Mouse (Mus musculus): ENCODE data around the gene Plppr4.

The Plppr4 gene

GRCm38 (mm10) chr3:117360528-117360927 lies at the start of gene Plppr4:
TSS of gene Plppr4 (minus strand) at chr3:117360876.
- no peak for DNase-seq (ENCODE audit: low read depth, low spot score)

GRCm38 (mm10) chr3:117405821-117406220 lies 45.1 kb upstream of the Plppr4 start:
- DNase-seq (ENCODE audit: low read depth, low spot score), result no peak

GRCm38 (mm10) chr3:117403740-117404139 lies 43.1 kb upstream of the Plppr4 start:
- DNase-seq (ENCODE audit: low read depth, low spot score), result no peak

GRCm38 (mm10) chr3:117366041-117366440 lies 5.4 kb upstream of the Plppr4 start:
- no peak for DNase-seq (ENCODE audit: low read depth, low spot score)

- DNase-seq (ENCODE audit: low read depth, low spot score), result no peak
These were observed 772 bp downstream of the Plppr4 start for GRCm38 (mm10) chr3:117359686-117360521.

- DNase-seq (ENCODE audit: low read depth, low spot score), result no peak
These were observed 1.6 kb downstream of the Plppr4 start for GRCm38 (mm10) chr3:117358981-117359628.

GRCm38 (mm10) chr3:117357367-117357766 lies 3.3 kb downstream of the Plppr4 start:
- no peak for DNase-seq (ENCODE audit: low read depth, low spot score)

GRCm38 (mm10) chr3:117353940-117354339 lies 6.7 kb downstream of the Plppr4 start:
- DNase-seq (ENCODE audit: low read depth, low spot score), result no peak

GRCm38 (mm10) chr3:117346351-117346750 lies 14.3 kb downstream of the Plppr4 start:
- DNase-seq (ENCODE audit: low read depth, low spot score), result no peak

- DNase-seq (ENCODE audit: low read depth, low spot score), result no peak
These were observed 29.2 kb downstream of the Plppr4 start for GRCm38 (mm10) chr3:117331502-117331901.

GRCm38 (mm10) chr3:117329485-117329884 lies 31.2 kb downstream of the Plppr4 start:
- no peak for DNase-seq (ENCODE audit: low read depth, low spot score)

GRCm38 (mm10) chr3:117326551-117326950 lies 34.1 kb downstream of the Plppr4 start:
- no peak for DNase-seq (ENCODE audit: low read depth, low spot score)

GRCm38 (mm10) chr3:117319671-117320070 lies 41.0 kb downstream of the Plppr4 start:
- DNase-seq (ENCODE audit: low read depth, low spot score), result no peak

- no peak for DNase-seq (ENCODE audit: low read depth, low spot score)
These were observed 47.3 kb downstream of the Plppr4 start for GRCm38 (mm10) chr3:117313339-117313738.

- no peak for DNase-seq (ENCODE audit: low read depth, low spot score)
These were observed 48.6 kb downstream of the Plppr4 start for GRCm38 (mm10) chr3:117312097-117312496.

- no peak for DNase-seq (ENCODE audit: low read depth, low spot score)
These were observed 49.8 kb downstream of the Plppr4 start for GRCm38 (mm10) chr3:117310801-117311368.

GRCm38 (mm10) chr3:117309580-117309910 lies 51.1 kb downstream of the Plppr4 start:
- no peak for DNase-seq (ENCODE audit: low read depth, low spot score)

- DNase-seq (ENCODE audit: low read depth, low spot score), result no peak
These were observed 51.6 kb downstream of the Plppr4 start for GRCm38 (mm10) chr3:117308895-117309579.

GRCm38 (mm10) chr3:117307555-117307954 lies 53.1 kb downstream of the Plppr4 start:
- DNase-seq (ENCODE audit: low read depth, low spot score), result no peak

GRCm38 (mm10) chr3:117304037-117304436 lies 56.6 kb downstream of the Plppr4 start:
- DNase-seq (ENCODE audit: low read depth, low spot score), result no peak

- DNase-seq (ENCODE audit: low read depth, low spot score), result no peak
These were observed 59.9 kb downstream of the Plppr4 start for GRCm38 (mm10) chr3:117300735-117301271.

GRCm38 (mm10) chr3:117297735-117298134 lies 62.9 kb downstream of the Plppr4 start:
- DNase-seq (ENCODE audit: low read depth, low spot score), result no peak
